Mouse (Mus musculus): ENCODE data around the gene Tent2.

GRCm38 (mm10) chr13:93239134-93239533 is 46.9 kb upstream of the Tent2 start:
- no peak for TF ChIP-seq CTCF (IDR thresholded peaks at IDR 0.05; ENCODE audit: control insufficient read depth, insufficient read depth, low read length)
- TF ChIP-seq POLR2A (IDR thresholded peaks at IDR 0.05; ENCODE audit: borderline replicate concordance, control insufficient read depth, low read depth, low read length) = no peak
